Mouse (Mus musculus) erythroblast, embryonic 14.5 days (primary cell): Measurements from ENCODE around the gene Mindy1. TPM values are rescaled to one million over a fixed set of nuclear protein-coding genes. Genes with fewer than 3 reads are reported as not detected.
"Not testable (repeated sequence)": the region's sequence is repeated elsewhere in the genome, so short reads cannot be mapped to it uniquely, and the experiment has no call there.

Experiments
- H3K27me3 ChIP-seq: 2 replicates; pipeline ENCODE4 v1.6.1; 2012; ENCODE audit warnings: inconsistent platforms; ENCODE audit not compliant: control insufficient read depth
- H3K36me3 ChIP-seq: 2 replicates; pipeline ENCODE4 v1.6.1; 2012; ENCODE audit warnings: mild to moderate bottlenecking, inconsistent platforms; ENCODE audit not compliant: control insufficient read depth
- H3K4me1 ChIP-seq: 2 replicates; pipeline ENCODE4 v1.6.1; 2012; ENCODE audit warnings: inconsistent platforms; ENCODE audit not compliant: control insufficient read depth
- H3K4me3 ChIP-seq: replicated peaks from 2 replicates; pipeline ENCODE3; 2012; ENCODE audit warnings: moderate library complexity, mild to moderate bottlenecking, inconsistent platforms
- H3K9me3 ChIP-seq: 2 replicates; pipeline ENCODE4 v1.6.1; 2012; ENCODE audit warnings: low read length, inconsistent platforms, mixed read lengths; ENCODE audit not compliant: control insufficient read depth
- GATA1 ChIP-seq: IDR thresholded peaks from 2 replicates; pipeline ENCODE4 v1.6.1; 2012; ENCODE audit warnings: low read length, inconsistent platforms, mixed read lengths
- TAL1 ChIP-seq: IDR thresholded peaks from 3 replicates; pipeline ENCODE4 v1.6.1; 2012; ENCODE audit warnings: low read length, inconsistent platforms, mixed read lengths
- polyA plus RNA-seq: library from polyadenylated mRNA; stranded (reverse); fragments of >175 nt; gene quantifications from 2 replicates; pipeline ENCODE4 v1.2.3, GENCODE M21; 2012

Mindy1 gene
- polyA plus RNA-seq, 1 experiment, result 7.1 TPM

- H3K9me3 ChIP-seq, result no peaks in the 10 kb centered on the region
- H3K4me3 ChIP-seq, result no peak overlapping the region
- H3K27me3 ChIP-seq, result no peaks in the 10 kb centered on the region
- TF ChIP-seq GATA1, result no peak
- TF ChIP-seq TAL1, result no peak
- peaks cover 6% of the 10 kb centered on the region for H3K4me1 ChIP-seq
- peaks cover 99% of the 10 kb centered on the region for H3K36me3 ChIP-seq
Observed at GRCm38 (mm10) chr3:95324454-95325144, 43.5 kb downstream of the Mindy1 start.

- Histone ChIP-seq H3K27me3 (no peaks in the 10 kb centered on the region), H3K4me3 (no peak overlapping the region), H3K4me1 (no peaks in the 10 kb centered on the region), H3K36me3 (peaks cover 90% of the 10 kb centered on the region), H3K9me3 (no peaks in the 10 kb centered on the region)
- TF ChIP-seq GATA1 (no peak), TAL1 (no peak)
Observed at GRCm38 (mm10) chr3:95328803-95329404, 47.8 kb downstream of the Mindy1 start.

GRCm38 (mm10) chr3:95331528-95331927, 50.4 kb downstream of the Mindy1 start:
- TF ChIP-seq GATA1, result no peak
- TF ChIP-seq TAL1, result no peak
- Histone ChIP-seq H3K27me3 (no peaks in the 10 kb centered on the region), H3K36me3 (peaks cover 74% of the 10 kb centered on the region), H3K4me1 (no peaks in the 10 kb centered on the region), H3K4me3 (no peak overlapping the region), H3K9me3 (no peaks in the 10 kb centered on the region)

GRCm38 (mm10) chr3:95337345-95337744, 56.2 kb downstream of the Mindy1 start:
- no peaks in the 10 kb centered on the region for H3K27me3 ChIP-seq
- H3K4me1 ChIP-seq, result no peaks in the 10 kb centered on the region
- no peaks in the 10 kb centered on the region for H3K9me3 ChIP-seq
- peaks cover 81% of the 10 kb centered on the region for H3K36me3 ChIP-seq
- TF ChIP-seq TAL1 (no peak), GATA1 (no peak)
- no peak overlapping the region for H3K4me3 ChIP-seq

GRCm38 (mm10) chr3:95338251-95338650, 57.1 kb downstream of the Mindy1 start:
- peaks cover 81% of the 10 kb centered on the region for H3K36me3 ChIP-seq
- TF ChIP-seq TAL1, result no peak
- TF ChIP-seq GATA1, result no peak
- no peaks in the 10 kb centered on the region for H3K4me1 ChIP-seq
- no peaks in the 10 kb centered on the region for H3K9me3 ChIP-seq
- no peak overlapping the region for H3K4me3 ChIP-seq
- no peaks in the 10 kb centered on the region for H3K27me3 ChIP-seq

- H3K4me1 ChIP-seq, H3K4me3 ChIP-seq, H3K9me3 ChIP-seq, H3K27me3 ChIP-seq: not testable (repeated sequence)
- peaks cover 93% of the 10 kb centered on the region for H3K36me3 ChIP-seq
Observed at GRCm38 (mm10) chr3:95343356-95344000, 62.3 kb downstream of the Mindy1 start.

Other genes starting within 250 kb of the Mindy1 start
- gene Psmd4, start 238.7 kb upstream of the Mindy1 start, polyA plus RNA-seq, result 17.0 and 20.7 TPM in 2 replicates
- gene Pip5k1a, start 174.4 kb upstream of the Mindy1 start, polyA plus RNA-seq, result 1.5 and 2.3 TPM in 2 replicates
- gene Vps72, start 170.3 kb upstream of the Mindy1 start, polyA plus RNA-seq, result 16.8 and 18.2 TPM in 2 replicates
- not detected in 2 replicates for gene Tmod4, start 156.9 kb upstream of the Mindy1 start, polyA plus RNA-seq
- 0.63 and 0.86 TPM in 2 replicates for gene Scnm1, start 147.3 kb upstream of the Mindy1 start, polyA plus RNA-seq
- 0.90 and 1.1 TPM in 2 replicates for gene Lysmd1, start 147.3 kb upstream of the Mindy1 start, polyA plus RNA-seq
- gene Tnfaip8l2, start 139.0 kb upstream of the Mindy1 start, polyA plus RNA-seq, result 0.04 and 0.17 TPM in 2 replicates
- gene Sema6c, start 120.9 kb upstream of the Mindy1 start, polyA plus RNA-seq, result 0.01 and 0.04 TPM in 2 replicates
- gene Gabpb2, start 63.4 kb upstream of the Mindy1 start, polyA plus RNA-seq, result 0.29 and 0.30 TPM in 2 replicates
- gene Cdc42se1, start 52.6 kb upstream of the Mindy1 start, polyA plus RNA-seq, result 6.8 and 8.0 TPM in 2 replicates
- 0.09 TPM in 2 replicates for gene Mllt11, start 49.2 kb upstream of the Mindy1 start, polyA plus RNA-seq
- gene Gm128, start 39.7 kb upstream of the Mindy1 start, polyA plus RNA-seq, result not detected in 2 replicates
- not detected in 2 replicates for gene Bnipl, start 30.2 kb upstream of the Mindy1 start, polyA plus RNA-seq
- gene Prune1, start 731 bp downstream of the Mindy1 start, polyA plus RNA-seq, result 0.06 and 0.08 TPM in 2 replicates
- 0.03 and 0.06 TPM in 2 replicates for gene Anxa9, start 25.8 kb downstream of the Mindy1 start, polyA plus RNA-seq
- 5.9 and 9.3 TPM in 2 replicates for gene Cers2, start 33.4 kb downstream of the Mindy1 start, polyA plus RNA-seq
- gene Setdb1, start 75.9 kb downstream of the Mindy1 start, polyA plus RNA-seq, result 0.42 and 0.62 TPM in 2 replicates
- gene 4930558C23Rik, start 121.5 kb downstream of the Mindy1 start, polyA plus RNA-seq, result not detected in 2 replicates
- 1.5 and 2.0 TPM in 2 replicates for gene Arnt, start 153.0 kb downstream of the Mindy1 start, polyA plus RNA-seq
- gene Ctsk, start 217.9 kb downstream of the Mindy1 start, polyA plus RNA-seq, result not detected in 2 replicates
- 0.04 and 0.07 TPM in 2 replicates for gene Ctss, start 245.4 kb downstream of the Mindy1 start, polyA plus RNA-seq